Mouse (Mus musculus) limb, embryonic 14.5 days (tissue): ENCODE data around the gene Rbfox1. TPM values are rescaled to one million over a fixed set of nuclear protein-coding genes. Genes with fewer than 3 reads are reported as not detected.

Source experiments
- ATAC-seq: fragments of 200-750 bp; cut with Nextera tagmentation; 2 replicates; pipeline ENCODE4 v1.8.0; 2017; ENCODE audit warnings: low read depth, moderate number of reproducible peaks, moderate TSS enrichment; ENCODE audit not compliant: low FRiP score
- DNase-seq: peaks from one replicate; pipeline ENCODE4 v3.0.0-alpha.2; 2015; ENCODE audit warnings: low spot score
- H3K27ac ChIP-seq: fragments of 300-500 bp; sonication (generic); replicated peaks from 2 replicates; pipeline ENCODE4 v1.5.1; 2014; ENCODE audit warnings: low read depth, mild to moderate bottlenecking, low read length, moderate library complexity, mixed read lengths
- H3K27me3 ChIP-seq: fragments of 300-500 bp; sonication (generic); 2 replicates; pipeline ENCODE4 v1.6.1; 2014; ENCODE audit warnings: low read length, mixed read lengths; ENCODE audit not compliant: control insufficient read depth, insufficient read depth
- H3K36me3 ChIP-seq: fragments of 300-500 bp; sonication (generic); 2 replicates; pipeline ENCODE4 v1.6.1; 2014; ENCODE audit warnings: mild to moderate bottlenecking, low read length, moderate library complexity, mixed read lengths; ENCODE audit not compliant: control insufficient read depth, insufficient read depth
- H3K4me1 ChIP-seq: fragments of 300-500 bp; sonication (generic); 2 replicates; pipeline ENCODE4 v1.6.1; 2014; ENCODE audit warnings: antibody characterized with exemption, low read length, mixed read lengths; ENCODE audit not compliant: control insufficient read depth, insufficient read depth
- H3K4me2 ChIP-seq: fragments of 300-500 bp; sonication (generic); replicated peaks from 2 replicates; pipeline ENCODE4 v1.6.1; 2014; ENCODE audit warnings: low read depth, mild to moderate bottlenecking, low read length, moderate library complexity; ENCODE audit not compliant: severe bottlenecking
- H3K4me3 ChIP-seq: fragments of 300-500 bp; sonication (generic); replicated peaks from 2 replicates; pipeline ENCODE4 v1.5.1; 2014; ENCODE audit warnings: low read length
- H3K9ac ChIP-seq: fragments of 300-500 bp; sonication (generic); 2 replicates; pipeline ENCODE4 v1.6.1; 2014; ENCODE audit warnings: mild to moderate bottlenecking, low read depth, low read length, moderate library complexity; ENCODE audit not compliant: severe bottlenecking
- H3K9me3 ChIP-seq: fragments of 300-500 bp; sonication (generic); 2 replicates; pipeline ENCODE4 v1.6.1; 2016; ENCODE audit warnings: low read length; ENCODE audit not compliant: control insufficient read depth
- POLR2A ChIP-seq: fragments of 200-500 bp; IDR thresholded peaks from 2 replicates; pipeline ENCODE4 v1.8.0; 2012; ENCODE audit warnings: inconsistent platforms, mild to moderate bottlenecking, moderate library complexity, borderline replicate concordance; ENCODE audit not compliant: insufficient read depth, insufficient read length; ENCODE audit errors: extremely low read depth
- WGBS: fragments of 180-500 bp; shearing (Covaris S2); extraction: QIAGEN DNeasy Blood & Tissue Kit; methylation state at CpG from one replicate; pipeline ENCODE4 v1.1.7; 2014; 5-methylcytosine and 5-hydroxymethylcytosine counted together
- polyA plus RNA-seq, 2 experiments: library from polyadenylated mRNA; depleted of rRNA in 1 of 2; stranded (reverse) in 1 of 2; unstranded in 1 of 2; fragments of >200 nt; fragmentation: Nextera tagmentation in 1 of 2; extraction: Ambion mirVana in 1 of 2; gene quantifications; 2 replicates each; pipeline versions ENCODE4 v1.2.1 to v1.2.3; 2012 to 2014

Rbfox1 gene
- polyA plus RNA-seq, 2 experiments: 3.8 to 6.0 TPM

DNA sequence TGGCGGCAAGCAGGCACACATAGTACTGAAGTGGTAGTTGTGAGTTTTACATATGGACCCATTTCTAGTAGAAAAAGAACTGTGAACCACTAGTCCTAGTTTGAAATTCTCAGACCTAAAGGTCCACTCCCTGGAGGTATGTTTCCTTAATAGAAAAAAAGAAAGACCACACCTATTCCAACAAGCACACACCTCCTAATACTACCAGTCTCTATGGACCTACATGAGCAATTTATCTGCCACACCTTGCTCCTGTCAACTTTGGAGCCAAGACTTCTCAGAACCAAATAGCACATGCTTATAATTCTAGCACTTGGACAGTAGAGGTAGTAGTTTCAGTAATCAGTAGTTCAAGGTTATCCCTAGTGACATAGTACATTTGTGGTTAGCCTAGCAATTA is 700.0 kb downstream of the Rbfox1 start:
- no peaks in the 10 kb centered on the region for H3K27me3 ChIP-seq
- no peak overlapping the region for H3K9ac ChIP-seq
- DNase-seq: no peak
- H3K4me1 ChIP-seq: no peaks in the 10 kb centered on the region
- ATAC-seq: no peak
- H3K9me3 ChIP-seq: no peaks in the 10 kb centered on the region
- no peak overlapping the region for H3K4me3 ChIP-seq
- no peak for TF ChIP-seq POLR2A
- no peak overlapping the region for H3K4me2 ChIP-seq
- no peaks in the 10 kb centered on the region for H3K36me3 ChIP-seq
- 90% methylated on average over 1 of the region's 1 CpGs for WGBS
- no peak overlapping the region for H3K27ac ChIP-seq

DNA sequence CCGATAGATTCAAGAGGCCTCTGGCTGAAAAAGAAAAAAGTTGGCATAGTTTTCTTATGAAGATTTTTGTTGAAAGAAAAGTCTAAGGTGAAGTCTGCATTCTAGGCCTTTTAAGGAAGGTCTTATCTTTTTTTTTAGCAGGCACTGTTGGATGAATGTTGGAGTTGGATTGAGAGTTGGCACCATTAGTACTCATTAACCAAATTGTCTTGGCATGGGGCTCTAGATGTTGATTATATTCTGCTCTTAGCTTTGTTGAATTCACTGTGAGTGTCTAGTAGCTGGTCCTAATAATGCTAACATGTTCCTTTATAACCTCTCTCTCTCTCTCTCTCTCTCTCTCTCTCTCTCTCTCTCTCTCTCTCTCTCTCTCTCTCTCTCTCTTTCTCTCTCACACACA is 731.4 kb downstream of the Rbfox1 start:
- ATAC-seq (no peak), DNase-seq (no peak)
- WGBS: 83% methylated on average over 1 of the region's 1 CpGs
- no peak overlapping the region for H3K4me3 ChIP-seq
- no peak overlapping the region for H3K4me2 ChIP-seq
- no peak overlapping the region for H3K9ac ChIP-seq
- no peaks in the 10 kb centered on the region for H3K27me3 ChIP-seq
- no peak overlapping the region for H3K27ac ChIP-seq
- no peak for TF ChIP-seq POLR2A
- H3K4me1 ChIP-seq: no peaks in the 10 kb centered on the region
- H3K9me3 ChIP-seq: no peaks in the 10 kb centered on the region
- H3K36me3 ChIP-seq: no peaks in the 10 kb centered on the region

DNA sequence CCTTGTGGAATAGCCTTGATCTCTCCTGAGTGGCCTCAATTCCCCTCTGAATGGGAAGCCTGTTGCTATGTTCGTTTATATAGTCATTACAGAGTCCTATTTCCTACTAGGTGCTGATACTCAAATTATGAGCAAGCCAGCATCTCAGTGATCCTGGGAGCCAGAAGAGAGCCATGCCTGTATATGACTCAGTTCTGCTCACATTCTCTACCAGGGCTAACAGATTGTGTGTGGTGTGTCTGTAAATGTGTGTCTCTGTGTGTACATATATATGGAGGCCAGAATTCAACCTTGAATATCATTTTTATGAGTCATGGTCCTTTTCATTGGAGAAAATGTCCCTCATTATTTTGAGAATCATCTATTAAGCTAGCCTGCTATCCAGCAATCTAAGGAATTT is 755.2 kb downstream of the Rbfox1 start:
- H3K36me3 ChIP-seq: no peaks in the 10 kb centered on the region
- H3K27me3 ChIP-seq: no peaks in the 10 kb centered on the region
- DNase-seq (no peak), ATAC-seq (no peak)
- H3K4me1 ChIP-seq: no peaks in the 10 kb centered on the region
- H3K9me3 ChIP-seq: no peaks in the 10 kb centered on the region
- TF ChIP-seq POLR2A: no peak
- no peak overlapping the region for H3K27ac ChIP-seq
- WGBS: 44% methylated on average over 1 of the region's 1 CpGs
- no peak overlapping the region for H3K4me2 ChIP-seq
- H3K4me3 ChIP-seq: no peak overlapping the region
- no peak overlapping the region for H3K9ac ChIP-seq

DNA sequence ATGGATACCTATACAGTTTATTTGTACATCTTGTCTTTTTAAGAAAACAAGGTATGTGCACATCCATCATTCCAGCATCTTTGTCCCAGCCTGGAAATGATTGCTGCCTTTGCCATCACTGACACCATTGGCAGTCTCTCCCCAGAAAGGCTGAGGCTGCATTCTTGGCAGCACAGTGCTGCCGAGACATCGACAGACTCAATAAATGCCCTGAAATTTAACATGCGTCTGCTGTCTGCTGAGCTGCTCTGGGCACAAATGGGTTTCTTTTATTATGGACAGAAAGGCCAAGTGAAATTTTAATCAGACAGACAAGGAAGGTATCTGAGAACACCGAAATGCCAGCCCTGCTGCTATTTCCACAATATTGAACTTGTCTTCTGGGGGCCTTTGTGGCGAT is 761.8 kb downstream of the Rbfox1 start:
- 75% methylated on average over 5 of the region's 5 CpGs for WGBS
- DNase-seq (no peak), ATAC-seq (no peak)
- no peak for TF ChIP-seq POLR2A
- no peak overlapping the region for H3K9ac ChIP-seq
- H3K4me3 ChIP-seq: no peak overlapping the region
- H3K9me3 ChIP-seq: no peaks in the 10 kb centered on the region
- no peaks in the 10 kb centered on the region for H3K27me3 ChIP-seq
- no peaks in the 10 kb centered on the region for H3K36me3 ChIP-seq
- H3K27ac ChIP-seq: no peak overlapping the region
- H3K4me2 ChIP-seq: no peak overlapping the region
- H3K4me1 ChIP-seq: no peaks in the 10 kb centered on the region

DNA sequence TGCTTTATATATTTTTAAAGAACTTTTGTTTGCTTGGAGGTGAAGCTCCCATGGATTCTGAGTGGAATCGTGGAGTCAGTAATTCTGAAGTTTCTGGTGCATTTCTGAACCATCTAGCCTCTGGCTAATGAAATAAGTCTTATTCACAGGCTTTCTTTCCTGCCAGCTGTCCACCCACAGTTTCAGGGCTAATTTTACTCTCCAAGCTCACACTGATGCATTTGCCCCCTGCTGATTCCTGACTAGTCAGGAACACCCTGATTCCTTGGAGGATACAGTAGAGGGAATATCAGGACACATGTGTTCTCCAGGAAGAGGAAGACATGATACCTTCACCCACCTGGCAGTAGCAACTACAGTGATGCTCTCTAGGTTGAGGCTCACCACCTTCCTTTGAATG is 763.6 kb downstream of the Rbfox1 start:
- TF ChIP-seq POLR2A: no peak
- 84% methylated on average over 1 of the region's 1 CpGs for WGBS
- Histone ChIP-seq H3K27me3 (no peaks in the 10 kb centered on the region), H3K9ac (no peak overlapping the region), H3K27ac (no peak overlapping the region), H3K4me2 (no peak overlapping the region), H3K36me3 (no peaks in the 10 kb centered on the region), H3K9me3 (no peaks in the 10 kb centered on the region), H3K4me1 (no peaks in the 10 kb centered on the region), H3K4me3 (no peak overlapping the region)
- DNase-seq (no peak), ATAC-seq (no peak)

DNA sequence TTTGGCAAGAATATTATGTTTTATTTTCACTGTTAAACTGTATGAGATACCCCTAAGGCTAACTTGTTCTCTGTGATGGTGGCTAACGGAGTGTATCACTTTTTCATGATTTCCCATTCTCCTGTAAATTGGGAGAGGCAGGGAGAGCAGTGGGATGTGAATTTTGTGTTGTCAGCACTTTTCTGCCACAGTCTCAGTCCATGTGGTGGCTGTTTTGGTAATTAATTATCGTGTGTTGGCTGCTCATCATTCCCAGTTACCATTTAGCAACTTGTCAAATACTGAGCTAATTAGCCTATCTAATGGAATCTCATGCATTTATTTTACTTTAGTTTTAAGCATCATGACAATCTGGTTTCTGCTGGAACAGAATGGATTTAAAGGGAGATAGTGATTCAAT is 773.4 kb downstream of the Rbfox1 start:
- Histone ChIP-seq H3K4me2 (no peak overlapping the region), H3K4me1 (no peaks in the 10 kb centered on the region), H3K4me3 (no peak overlapping the region), H3K27ac (no peak overlapping the region), H3K27me3 (no peaks in the 10 kb centered on the region), H3K9ac (no peak overlapping the region), H3K36me3 (no peaks in the 10 kb centered on the region), H3K9me3 (no peaks in the 10 kb centered on the region)
- 71% methylated on average over 2 of the region's 2 CpGs for WGBS
- no peak for TF ChIP-seq POLR2A
- DNase-seq (no peak), ATAC-seq (no peak)
